Mouse (Mus musculus): ENCODE data around the gene Vmn1r29. TPM values are rescaled to one million over a fixed set of nuclear protein-coding genes. Genes with fewer than 3 reads are reported as not detected.
"Not testable (repeated sequence)": the region's sequence is repeated elsewhere in the genome, so short reads cannot be mapped to it uniquely, and the experiment has no call there.

The Vmn1r29 gene
- polyA plus RNA-seq (2012; rRNA removed): not detected in 2 replicates

DNA sequence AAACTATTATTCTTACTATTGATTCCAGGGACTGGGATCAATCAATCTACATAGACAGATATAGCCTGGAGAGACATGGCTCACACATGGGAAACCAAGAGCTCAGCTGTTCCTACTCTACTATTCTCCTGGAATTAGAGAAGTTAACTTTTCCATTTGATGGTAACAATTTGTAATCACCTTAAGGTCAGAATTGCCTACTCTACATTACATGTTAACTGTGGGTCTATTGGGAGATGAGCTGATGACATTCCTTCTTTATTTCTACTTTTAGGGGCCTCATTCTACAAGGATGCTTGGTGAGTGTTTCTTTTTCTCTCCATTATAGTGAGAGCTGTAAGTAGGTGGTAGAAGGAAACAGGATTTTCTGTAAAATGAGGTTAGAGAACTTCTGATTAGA, at the start of gene Vmn1r29:
TSS of gene Vmn1r29 (plus strand) at position 301 of the 400 bp plus-strand sequence.
- H3K4me3 ChIP-seq (ENCODE audit: low read depth, low read length): no peak within 1 kb of the TSS
- H3K36me3 ChIP-seq (ENCODE audit: control insufficient read depth, insufficient read depth, low read length): no peaks in the 10 kb centered on the region
- no peaks in the 10 kb centered on the region for H3K27me3 ChIP-seq (ENCODE audit: control insufficient read depth, insufficient read depth, low read length)
- TF ChIP-seq CTCF (IDR thresholded peaks at IDR 0.05; ENCODE audit: extremely low read depth, insufficient read length, insufficient replicate concordance, low read depth, low read length): no peak
- TF ChIP-seq POLR2A (IDR thresholded peaks at IDR 0.05; ENCODE audit: low read depth, low read length): no peak
- no peak within 1 kb of the TSS for H3K27ac ChIP-seq (ENCODE audit: insufficient read depth, low read depth, low read length)
- H3K4me1 ChIP-seq (ENCODE audit: control insufficient read depth, insufficient read depth, insufficient read length, low read length): no peaks in the 10 kb centered on the region

- TF ChIP-seq CTCF (IDR thresholded peaks at IDR 0.05; ENCODE audit: extremely low read depth, insufficient read length, insufficient replicate concordance, low read depth, low read length) (no peak), POLR2A (IDR thresholded peaks at IDR 0.05; ENCODE audit: low read depth, low read length) (no peak)
- Histone ChIP-seq H3K36me3 (ENCODE audit: control insufficient read depth, insufficient read depth, low read length) (no peaks in the 10 kb centered on the region), H3K4me3 (ENCODE audit: low read depth, low read length) (no peak within 1 kb of the TSS), H3K27me3 (ENCODE audit: control insufficient read depth, insufficient read depth, low read length) (no peaks in the 10 kb centered on the region), H3K4me1 (ENCODE audit: control insufficient read depth, insufficient read depth, insufficient read length, low read length) (no peaks in the 10 kb centered on the region), H3K27ac (ENCODE audit: insufficient read depth, low read depth, low read length) (no peak within 1 kb of the TSS)
- 90% methylated on average over 1 of the region's 1 CpGs for WGBS
Measured at GRCm38 (mm10) chr6:58261737-58262136, 39.6 kb upstream of the Vmn1r29 start, which contains the start of gene Vmn1r28. Vmn1r28 (plus strand) TSS chr6:58262037.

DNA sequence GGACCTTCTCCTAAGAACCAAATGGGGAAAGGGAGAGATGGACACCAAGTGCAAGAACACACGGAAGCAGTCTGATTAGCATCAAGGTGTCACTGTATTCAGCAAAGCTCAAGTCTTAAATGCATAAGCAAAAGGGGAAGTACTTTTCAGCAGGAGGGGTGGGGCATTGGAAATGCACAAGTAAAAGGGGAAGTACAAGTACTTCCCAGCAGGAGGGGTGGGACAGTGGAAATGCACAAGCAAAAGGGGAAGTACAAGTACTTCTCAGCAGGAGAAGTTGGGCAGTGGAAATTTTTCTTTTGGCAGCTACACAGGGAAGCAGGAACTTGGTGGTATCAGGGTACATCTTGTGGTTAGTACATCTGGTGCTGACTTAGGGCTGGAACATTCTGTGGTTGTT, 21.7 kb upstream of the Vmn1r29 start:
- H3K4me3 ChIP-seq (ENCODE audit: low read depth, low read length); H3K36me3 ChIP-seq (ENCODE audit: control insufficient read depth, insufficient read depth, low read length); H3K27ac ChIP-seq (ENCODE audit: insufficient read depth, low read depth, low read length); H3K27me3 ChIP-seq (ENCODE audit: control insufficient read depth, insufficient read depth, low read length); H3K4me1 ChIP-seq (ENCODE audit: control insufficient read depth, insufficient read depth, insufficient read length, low read length): not testable (repeated sequence)
- WGBS: 98% methylated on average over 1 of the region's 1 CpGs

DNA sequence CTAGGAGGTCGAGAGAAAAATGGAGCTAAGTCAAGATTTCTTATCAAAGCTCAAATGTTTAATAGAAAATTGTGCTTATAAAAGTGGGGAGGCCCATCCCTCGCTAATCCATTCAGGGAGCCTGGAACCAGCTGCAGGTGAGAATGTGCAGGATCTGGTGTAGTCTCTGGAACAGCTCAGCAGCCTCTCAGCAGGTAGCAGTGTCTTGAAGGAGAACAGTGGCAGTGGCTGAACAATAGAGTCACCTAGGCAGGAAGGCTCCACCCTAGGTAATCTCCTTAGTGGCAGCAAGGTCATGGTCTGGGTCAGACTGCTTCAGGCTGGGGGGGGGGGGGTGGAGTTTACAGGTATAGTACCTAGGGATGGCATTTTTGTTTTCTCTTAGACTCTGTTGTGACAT, 9.1 kb upstream of the Vmn1r29 start:
- Histone ChIP-seq H3K4me1 (ENCODE audit: control insufficient read depth, insufficient read depth, insufficient read length, low read length) (no peaks in the 10 kb centered on the region), H3K27me3 (ENCODE audit: control insufficient read depth, insufficient read depth, low read length) (no peaks in the 10 kb centered on the region), H3K36me3 (ENCODE audit: control insufficient read depth, insufficient read depth, low read length) (no peaks in the 10 kb centered on the region), H3K4me3 (ENCODE audit: low read depth, low read length) (no peak overlapping the region), H3K27ac (ENCODE audit: insufficient read depth, low read depth, low read length) (no peak overlapping the region)
- TF ChIP-seq POLR2A (IDR thresholded peaks at IDR 0.05; ENCODE audit: low read depth, low read length): no peak
- no peak for TF ChIP-seq CTCF (IDR thresholded peaks at IDR 0.05; ENCODE audit: extremely low read depth, insufficient read length, insufficient replicate concordance, low read depth, low read length)
- 63% methylated on average over 2 of the region's 2 CpGs for WGBS

GRCm38 (mm10) chr6:58298511-58298910, 2.8 kb upstream of the Vmn1r29 start:
- H3K4me1 ChIP-seq (ENCODE audit: control insufficient read depth, insufficient read depth, insufficient read length, low read length); H3K27me3 ChIP-seq (ENCODE audit: control insufficient read depth, insufficient read depth, low read length): not testable (repeated sequence)
- 77% methylated on average over 19 of the region's 19 CpGs for WGBS

GRCm38 (mm10) chr6:58330686-58331085, 29.3 kb downstream of the Vmn1r29 start:
- not testable (repeated sequence) for H3K4me3 ChIP-seq (ENCODE audit: low read depth, low read length); H3K27me3 ChIP-seq (ENCODE audit: control insufficient read depth, insufficient read depth, low read length); H3K27ac ChIP-seq (ENCODE audit: insufficient read depth, low read depth, low read length); H3K4me1 ChIP-seq (ENCODE audit: control insufficient read depth, insufficient read depth, insufficient read length, low read length); H3K36me3 ChIP-seq (ENCODE audit: control insufficient read depth, insufficient read depth, low read length)
- 76% methylated on average over 17 of the region's 17 CpGs for WGBS

More at GRCm38 (mm10) chr6:58298511-58298910, 2.8 kb upstream of the Vmn1r29 start:
- H3K36me3 ChIP-seq (ENCODE audit: control insufficient read depth, insufficient read depth, low read length); H3K27ac ChIP-seq (ENCODE audit: insufficient read depth, low read depth, low read length); H3K4me3 ChIP-seq (ENCODE audit: low read depth, low read length): not testable (repeated sequence)

Other genes with a start within 250 kb of the Vmn1r29 start
- not detected in 2 replicates for gene Vmn1r27, start 82.7 kb upstream of the Vmn1r29 start, polyA plus RNA-seq (2012; rRNA removed)
- not detected in 2 replicates for gene Vmn1r28, start 39.5 kb upstream of the Vmn1r29 start, polyA plus RNA-seq (2012; rRNA removed)
- gene Vmn1r30, start 141.8 kb downstream of the Vmn1r29 start, polyA plus RNA-seq (2012; rRNA removed): not detected in 2 replicates
- not detected in 2 replicates for gene Vmn1r31, start 173.8 kb downstream of the Vmn1r29 start, polyA plus RNA-seq (2012; rRNA removed)

Data from small intestine, adult 2 months (tissue).